Mouse (Mus musculus): Measurements from ENCODE around the gene Gm11127. TPM values are rescaled to one million over a fixed set of nuclear protein-coding genes. Genes with fewer than 3 reads are reported as not detected.

The Gm11127 gene
- polyA plus RNA-seq (2012; rRNA removed; ENCODE audit: low replicate concordance) = 0.21 and 0.52 TPM in 2 replicates

DNA sequence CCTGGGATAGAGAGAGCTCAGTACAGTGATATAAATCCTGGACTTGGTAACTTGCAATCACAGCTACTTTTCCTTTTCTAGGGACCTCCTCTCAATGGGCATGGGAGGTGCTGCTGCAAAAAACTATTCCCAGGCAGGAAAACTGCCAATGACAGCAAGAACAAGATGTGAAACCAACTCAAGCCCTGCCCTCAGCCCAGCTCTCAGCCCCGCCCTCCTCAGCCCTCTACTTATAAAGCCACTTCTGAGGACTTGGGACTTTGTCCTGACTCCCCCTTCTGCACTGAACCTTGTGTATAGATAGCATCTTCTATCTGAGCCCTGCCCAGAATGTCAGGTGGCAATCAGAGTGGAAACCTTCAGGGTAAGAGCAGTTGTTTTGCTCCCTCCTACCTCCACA is at the start of gene Gm11127:
Gm11127 (minus strand) TSS at position 10 of the 400 bp plus-strand sequence.

DNA sequence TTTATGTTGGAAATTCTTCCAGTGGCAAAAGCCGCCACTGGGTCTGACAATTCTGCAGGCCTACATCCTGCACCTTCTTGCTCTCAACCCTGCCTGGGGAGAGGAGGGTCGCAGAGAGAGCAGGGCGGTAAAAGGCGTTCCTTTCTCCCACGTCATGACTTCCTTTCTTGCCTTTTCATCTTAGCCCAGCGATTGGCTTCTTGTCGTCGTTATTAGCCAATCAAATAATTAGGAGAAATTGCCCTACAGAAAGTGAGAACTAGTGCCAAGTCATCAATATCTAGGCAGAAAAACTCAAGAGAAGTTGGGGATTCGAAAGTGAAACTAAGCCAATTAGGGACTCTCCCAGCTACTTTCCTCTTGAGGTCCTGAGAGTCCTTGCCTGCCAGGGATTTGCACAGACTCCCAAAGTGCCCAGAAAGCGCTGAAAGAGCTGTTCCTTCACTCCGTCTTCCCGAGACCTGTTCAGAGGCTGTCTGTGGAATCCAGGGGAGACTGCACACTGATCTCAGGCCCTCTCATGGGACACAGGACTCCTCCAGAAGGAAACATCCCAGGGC is 15.5 kb downstream of the Gm11127 start, which contains the start of the genes H2-T22 and Gm6034:
H2-T22 (minus strand) TSS at position 138 of the 560 bp plus-strand sequence.
Gm6034 (plus strand) TSS at position 352 of the 560 bp plus-strand sequence.

DNA sequence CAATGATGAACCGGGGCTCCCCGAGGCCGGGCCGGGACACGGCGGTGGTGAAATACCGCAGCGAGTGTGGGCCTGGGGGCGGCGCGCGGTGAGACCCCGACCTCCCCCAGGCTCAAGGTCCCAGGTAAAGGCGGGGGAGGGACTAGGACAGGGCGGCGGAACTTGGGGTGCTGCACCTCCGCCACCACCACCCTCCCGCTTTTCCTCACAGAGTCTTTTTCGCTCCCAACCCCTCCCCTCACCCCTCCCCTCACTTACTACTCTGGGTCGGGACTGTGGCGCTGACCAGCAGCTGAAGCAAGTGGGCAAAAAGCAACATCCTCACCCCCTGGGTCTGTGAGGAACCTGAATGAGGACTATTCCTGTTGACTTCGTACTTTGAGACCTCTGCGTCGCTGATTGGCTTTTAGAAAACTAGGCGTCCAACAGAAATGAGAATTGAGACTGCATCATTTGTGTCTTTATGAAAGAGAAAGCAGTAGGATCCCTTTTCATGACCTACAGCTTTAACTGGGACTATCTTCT is 25.8 kb downstream of the Gm11127 start, which contains the start of gene H2-T23:
H2-T23 (minus strand) TSS at position 505 of the 525 bp plus-strand sequence.

DNA sequence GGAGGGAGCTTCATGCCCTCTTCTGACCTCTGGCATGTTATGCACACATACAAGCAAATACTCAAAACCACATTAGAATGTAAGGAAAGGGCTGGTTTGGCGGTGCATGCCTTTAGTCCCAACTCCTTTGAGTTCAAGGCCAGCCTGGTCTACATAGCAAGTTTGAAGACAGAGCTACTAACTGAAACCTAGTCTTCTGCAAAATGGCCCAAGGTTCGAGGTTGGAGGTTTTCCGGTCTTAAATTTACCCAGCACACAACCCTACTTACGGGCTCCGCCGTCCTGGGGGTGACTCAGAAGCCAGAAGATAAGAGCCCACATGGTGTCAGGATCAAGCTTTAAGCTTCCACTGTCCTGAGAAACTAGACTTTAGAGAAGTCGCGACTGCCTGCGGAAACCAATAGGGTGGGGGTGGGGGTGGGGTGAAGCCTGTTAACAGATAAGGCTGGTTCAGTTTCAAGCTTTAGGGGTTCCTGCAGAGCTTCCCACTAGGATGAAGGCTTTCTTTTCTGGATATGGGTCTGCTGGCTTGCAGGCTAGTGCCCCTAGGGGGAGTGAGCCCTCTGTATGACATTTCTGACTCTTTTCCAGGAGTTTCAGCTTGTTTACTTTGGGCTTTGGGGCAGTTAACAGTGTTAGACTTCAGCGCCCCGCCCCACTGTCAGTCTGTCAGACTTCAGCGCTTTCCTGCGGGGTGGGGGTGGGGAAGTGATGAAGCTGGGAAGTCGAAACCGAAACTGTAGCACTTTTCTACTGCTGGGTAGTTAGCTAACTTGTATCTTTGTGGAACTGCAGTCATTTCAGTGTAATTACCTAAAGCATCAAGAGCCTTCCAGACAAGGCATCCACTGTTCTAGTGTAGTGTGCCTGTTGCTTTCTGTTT is 37.7 kb downstream of the Gm11127 start, which contains the start of gene H2-T24:
H2-T24 (minus strand) TSS at position 370 of the 883 bp plus-strand sequence.

Other genes starting within 250 kb of the Gm11127 start
- 11.6 and 26.3 TPM in 2 replicates for gene Ier3, start 236.7 kb downstream of the Gm11127 start, polyA plus RNA-seq (2012; rRNA removed; ENCODE audit: low replicate concordance)
- 74.1 and 117 TPM in 2 replicates for gene Flot1, start 235.1 kb downstream of the Gm11127 start, polyA plus RNA-seq (2012; rRNA removed; ENCODE audit: low replicate concordance)
- gene Tubb5, start 220.1 kb downstream of the Gm11127 start, polyA plus RNA-seq (2012; rRNA removed; ENCODE audit: low replicate concordance) = 262 and 722 TPM in 2 replicates
- 6.8 and 17.1 TPM in 2 replicates for gene Mdc1, start 216.9 kb downstream of the Gm11127 start, polyA plus RNA-seq (2012; rRNA removed; ENCODE audit: low replicate concordance)
- 8.9 and 33.1 TPM in 2 replicates for gene Nrm, start 197.1 kb downstream of the Gm11127 start, polyA plus RNA-seq (2012; rRNA removed; ENCODE audit: low replicate concordance)
- gene Ppp1r18, start 192.8 kb downstream of the Gm11127 start, polyA plus RNA-seq (2012; rRNA removed; ENCODE audit: low replicate concordance) = 70.8 and 77.1 TPM in 2 replicates
- 59.8 and 74.9 TPM in 2 replicates for gene Dhx16, start 178.6 kb downstream of the Gm11127 start, polyA plus RNA-seq (2012; rRNA removed; ENCODE audit: low replicate concordance)
- 56.2 and 59.4 TPM in 2 replicates for gene 2310061I04Rik, start 160.9 kb downstream of the Gm11127 start, polyA plus RNA-seq (2012; rRNA removed; ENCODE audit: low replicate concordance)
- gene Atat1, start 148.3 kb downstream of the Gm11127 start, polyA plus RNA-seq (2012; rRNA removed; ENCODE audit: low replicate concordance) = 55.6 and 80.0 TPM in 2 replicates
- gene Mrps18b, start 142.0 kb downstream of the Gm11127 start, polyA plus RNA-seq (2012; rRNA removed; ENCODE audit: low replicate concordance) = 122 and 128 TPM in 2 replicates
- 18.8 and 32.6 TPM in 2 replicates for gene Ppp1r10, start 141.9 kb downstream of the Gm11127 start, polyA plus RNA-seq (2012; rRNA removed; ENCODE audit: low replicate concordance)
- gene Abcf1, start 88.6 kb downstream of the Gm11127 start, polyA plus RNA-seq (2012; rRNA removed; ENCODE audit: low replicate concordance) = 61.7 and 91.3 TPM in 2 replicates
- 23.8 and 31.5 TPM in 2 replicates for gene Gnl1, start 78.5 kb downstream of the Gm11127 start, polyA plus RNA-seq (2012; rRNA removed; ENCODE audit: low replicate concordance)
- gene Prr3, start 78.1 kb downstream of the Gm11127 start, polyA plus RNA-seq (2012; rRNA removed; ENCODE audit: low replicate concordance) = 18.8 and 28.7 TPM in 2 replicates
- gene H2-T24, start 37.8 kb downstream of the Gm11127 start, polyA plus RNA-seq (2012; rRNA removed; ENCODE audit: low replicate concordance) = 2.8 and 14.8 TPM in 2 replicates
- 124 and 208 TPM in 2 replicates for gene H2-T23, start 25.5 kb downstream of the Gm11127 start, polyA plus RNA-seq (2012; rRNA removed; ENCODE audit: low replicate concordance)
- 82.2 and 154 TPM in 2 replicates for gene H2-T22, start 15.6 kb downstream of the Gm11127 start, polyA plus RNA-seq (2012; rRNA removed; ENCODE audit: low replicate concordance)
- 0.14 TPM in 1 of 2 replicates, not detected in the other for gene Gm6034, start 15.4 kb downstream of the Gm11127 start, polyA plus RNA-seq (2012; rRNA removed; ENCODE audit: low replicate concordance)
- 0.33 and 0.83 TPM in 2 replicates for gene Gm19684, start 63.3 kb upstream of the Gm11127 start, polyA plus RNA-seq (2012; rRNA removed; ENCODE audit: low replicate concordance)
- 0.33 TPM in 1 of 2 replicates, not detected in the other for gene Gm7030, start 71.1 kb upstream of the Gm11127 start, polyA plus RNA-seq (2012; rRNA removed; ENCODE audit: low replicate concordance)
- not detected in 2 replicates for gene Gm8909, start 110.2 kb upstream of the Gm11127 start, polyA plus RNA-seq (2012; rRNA removed; ENCODE audit: low replicate concordance)
- gene H2-T3, start 131.9 kb upstream of the Gm11127 start, polyA plus RNA-seq (2012; rRNA removed; ENCODE audit: low replicate concordance) = 0.13 TPM in 1 of 2 replicates, not detected in the other
- gene Rpp21, start 199.7 kb upstream of the Gm11127 start, polyA plus RNA-seq (2012; rRNA removed; ENCODE audit: low replicate concordance) = 59.1 and 59.4 TPM in 2 replicates
- gene Trim39, start 213.9 kb upstream of the Gm11127 start, polyA plus RNA-seq (2012; rRNA removed; ENCODE audit: low replicate concordance) = 9.9 and 19.6 TPM in 2 replicates
- not detected in 2 replicates for gene H2-M10.2, start 228.1 kb upstream of the Gm11127 start, polyA plus RNA-seq (2012; rRNA removed; ENCODE audit: low replicate concordance)

Measured in subcutaneous adipose tissue, adult 2 months (tissue).